Mouse (Mus musculus) CH12.LX (cell line): Measurements from ENCODE around the gene Itga6. TPM values are rescaled to one million over a fixed set of nuclear protein-coding genes. Genes with fewer than 3 reads are reported as not detected.
A peak's percentile ranks its signal among the peaks of the same experiment; 100 is the strongest.

Experiments used
- DNase-seq: peaks from one replicate; pipeline ENCODE4 v3.0.0-alpha.2; 2013; ENCODE audit errors: extremely low read depth
- H3K27ac ChIP-seq: 2 replicates; pipeline ENCODE4 v1.5.1; 2012; ENCODE audit warnings: low read depth, mild to moderate bottlenecking, control low read depth, moderate library complexity; ENCODE audit not compliant: insufficient read depth
- H3K27me3 ChIP-seq: replicated peaks from 2 replicates; pipeline ENCODE3; 2012; ENCODE audit warnings: inconsistent platforms
- H3K36me3 ChIP-seq, 2 experiments: replicated peaks in 1 of 2; 2 replicates each; pipeline versions ENCODE3 to v1.6.1; 2012; ENCODE audit warnings: inconsistent platforms in 1 of 2, low read length in 1 of 2, mild to moderate bottlenecking in 1 of 2, mixed read lengths in 1 of 2, moderate library complexity in 1 of 2; ENCODE audit not compliant: control insufficient read depth in 1 of 2, insufficient read depth in 1 of 2
- H3K4me1 ChIP-seq, 2 experiments: 2 replicates each; pipeline ENCODE4 v1.6.1; 2012; ENCODE audit warnings: inconsistent platforms in 1 of 2, moderate library complexity in 1 of 2; ENCODE audit not compliant: insufficient read depth in 2 of 2, control insufficient read depth in 1 of 2
- H3K4me2 ChIP-seq: 2 replicates; pipeline ENCODE4 v1.6.1; 2012; ENCODE audit warnings: low read depth, mild to moderate bottlenecking, control low read depth; ENCODE audit not compliant: poor library complexity, insufficient read depth, severe bottlenecking
- H3K4me3 ChIP-seq, 3 experiments: fragments of 150-350 bp in 1 of 3; sonication (generic) in 1 of 3; replicated peaks in 1 of 3; 2 replicates each; pipeline versions ENCODE3 to v1.5.1; 2011 to 2012; ENCODE audit warnings: low read depth in 2 of 3, low read length in 2 of 3, mild to moderate bottlenecking in 2 of 3, moderate library complexity in 2 of 3, control low read depth in 1 of 3, improper control_type of control experiment in 1 of 3, inconsistent platforms in 1 of 3, mixed read lengths in 1 of 3; ENCODE audit not compliant: poor library complexity in 1 of 3
- H3K79me2 ChIP-seq: replicated peaks from 2 replicates; pipeline ENCODE4 v1.6.1; 2012; ENCODE audit warnings: mild to moderate bottlenecking, moderate library complexity; ENCODE audit not compliant: control insufficient read depth, poor library complexity, insufficient read depth, severe bottlenecking; ENCODE audit errors: extremely low read depth
- H3K9ac ChIP-seq: 2 replicates; pipeline ENCODE4 v1.6.1; 2012; ENCODE audit warnings: low read depth, mild to moderate bottlenecking, control low read depth, moderate library complexity; ENCODE audit not compliant: insufficient read depth
- H3K9me3 ChIP-seq: replicated peaks from 2 replicates; pipeline ENCODE3; 2012; ENCODE audit warnings: low read length, inconsistent platforms, mixed read lengths
- BHLHE40 ChIP-seq: IDR thresholded peaks from 2 replicates; pipeline ENCODE4 v1.6.1; 2011; ENCODE audit warnings: mild to moderate bottlenecking, low read depth, low read length, improper control_type of control experiment
- CHD1 ChIP-seq: IDR thresholded peaks from 2 replicates; pipeline ENCODE4 v1.6.1; 2012; ENCODE audit warnings: low read depth, low read length, improper control_type of control experiment, inconsistent platforms
- CTCF ChIP-seq, 2 experiments: IDR thresholded peaks in 1 of 2; conservative IDR thresholded peaks in 1 of 2; 2 replicates each; pipeline ENCODE4 v1.5.1; 2011 to 2012; ENCODE audit warnings: low read depth in 2 of 2, low read length in 2 of 2, improper control_type of control experiment in 1 of 2, inconsistent platforms in 1 of 2, mild to moderate bottlenecking in 1 of 2, moderate library complexity in 1 of 2
- E2F4 ChIP-seq: IDR thresholded peaks from 2 replicates; pipeline ENCODE4 v1.6.1; 2011; ENCODE audit warnings: low read depth, low read length, improper control_type of control experiment; ENCODE audit not compliant: insufficient replicate concordance
- EP300 ChIP-seq: IDR thresholded peaks from 2 replicates; pipeline ENCODE4 v1.6.1; 2011; ENCODE audit warnings: low read length, improper control_type of control experiment
- ETS1 ChIP-seq: conservative IDR thresholded peaks from 2 replicates; pipeline ENCODE4 v1.6.1; 2012; ENCODE audit warnings: low read depth, mild to moderate bottlenecking, inconsistent platforms, low read length, improper control_type of control experiment, moderate library complexity
- GABPA ChIP-seq: IDR thresholded peaks from 2 replicates; pipeline ENCODE4 v1.6.1; 2012; ENCODE audit warnings: low read depth, low read length, improper control_type of control experiment, inconsistent platforms; ENCODE audit not compliant: insufficient replicate concordance
- HCFC1 ChIP-seq: IDR thresholded peaks from 2 replicates; pipeline ENCODE4 v1.6.1; 2012; ENCODE audit warnings: low read depth, mild to moderate bottlenecking, inconsistent platforms, low read length, improper control_type of control experiment
- IRF4 ChIP-seq: IDR thresholded peaks from 2 replicates; pipeline ENCODE4 v1.6.1; 2014; ENCODE audit warnings: low read depth, mild to moderate bottlenecking, inconsistent platforms, low read length, improper control_type of control experiment
- JUN ChIP-seq: IDR thresholded peaks from 2 replicates; pipeline ENCODE4 v1.6.1; 2011; ENCODE audit warnings: low read depth, mild to moderate bottlenecking, low read length, improper control_type of control experiment, moderate library complexity; ENCODE audit not compliant: insufficient read depth
- JUND ChIP-seq: conservative IDR thresholded peaks from 2 replicates; pipeline ENCODE4 v1.6.1; 2011; ENCODE audit warnings: low read depth, low read length, improper control_type of control experiment
- KAT2A ChIP-seq: IDR thresholded peaks from 2 replicates; pipeline ENCODE4 v1.6.1; 2012; ENCODE audit warnings: low read length, improper control_type of control experiment, inconsistent platforms; ENCODE audit not compliant: insufficient replicate concordance
- MAFK ChIP-seq: IDR thresholded peaks from 2 replicates; pipeline ENCODE4 v1.6.1; 2011; ENCODE audit warnings: low read length, improper control_type of control experiment; ENCODE audit not compliant: insufficient replicate concordance
- MAX ChIP-seq: IDR thresholded peaks from 2 replicates; pipeline ENCODE4 v1.6.1; 2011; ENCODE audit warnings: low read length, improper control_type of control experiment
- MAZ ChIP-seq: IDR thresholded peaks from 2 replicates; pipeline ENCODE4 v1.6.1; 2012; ENCODE audit warnings: low read depth, mild to moderate bottlenecking, inconsistent platforms, low read length, improper control_type of control experiment, moderate library complexity
- MEF2A ChIP-seq: IDR thresholded peaks from 2 replicates; pipeline ENCODE4 v1.6.1; 2014; ENCODE audit warnings: low read depth, mild to moderate bottlenecking, inconsistent platforms, low read length, improper control_type of control experiment, borderline replicate concordance
- MYC ChIP-seq: IDR thresholded peaks from 2 replicates; pipeline ENCODE4 v1.6.1; 2011; ENCODE audit warnings: low read depth, mild to moderate bottlenecking, improper control_type of control experiment, low read length
- NELFE ChIP-seq: IDR thresholded peaks from 2 replicates; pipeline ENCODE4 v1.6.1; 2011; ENCODE audit warnings: low read depth, low read length, improper control_type of control experiment
- PAX5 ChIP-seq: IDR thresholded peaks from 2 replicates; pipeline ENCODE4 v1.6.1; 2012; ENCODE audit warnings: low read length, inconsistent platforms, mixed read lengths
- POLR2A ChIP-seq: IDR thresholded peaks from 2 replicates; pipeline ENCODE4 v1.6.1; 2011; ENCODE audit warnings: low read depth, mild to moderate bottlenecking, improper control_type of control experiment, low read length
- POLR2AphosphoS2 ChIP-seq: IDR thresholded peaks from 2 replicates; pipeline ENCODE4 v1.6.1; 2011; ENCODE audit warnings: low read depth, low read length, improper control_type of control experiment
- RAD21 ChIP-seq: IDR thresholded peaks from 2 replicates; pipeline ENCODE4 v1.6.1; 2011; ENCODE audit warnings: low read depth, mild to moderate bottlenecking, low read length, improper control_type of control experiment, moderate library complexity
- SMC3 ChIP-seq: IDR thresholded peaks from 2 replicates; pipeline ENCODE4 v1.6.1; 2011; ENCODE audit warnings: low read depth, low read length, improper control_type of control experiment
- TBP ChIP-seq: conservative IDR thresholded peaks from 2 replicates; pipeline ENCODE4 v1.6.1; 2011; ENCODE audit warnings: low read depth, low read length, improper control_type of control experiment
- TCF12 ChIP-seq: IDR thresholded peaks from 2 replicates; pipeline ENCODE4 v1.6.1; 2014; ENCODE audit warnings: low read depth, mild to moderate bottlenecking, inconsistent platforms, low read length, improper control_type of control experiment
- UBTF ChIP-seq: IDR thresholded peaks from 2 replicates; pipeline ENCODE4 v1.6.1; 2012; ENCODE audit warnings: low read depth, mild to moderate bottlenecking, inconsistent platforms, low read length, improper control_type of control experiment, moderate library complexity
- USF1 ChIP-seq: IDR thresholded peaks from 2 replicates; pipeline ENCODE4 v1.6.1; 2014; ENCODE audit warnings: low read depth, mild to moderate bottlenecking, inconsistent platforms, low read length, improper control_type of control experiment
- USF2 ChIP-seq: conservative IDR thresholded peaks from 2 replicates; pipeline ENCODE4 v1.6.1; 2011; ENCODE audit warnings: low read depth, low read length, improper control_type of control experiment
- ZC3H11A ChIP-seq: IDR thresholded peaks from 2 replicates; pipeline ENCODE4 v1.6.1; 2012; ENCODE audit warnings: low read depth, mild to moderate bottlenecking, inconsistent platforms, low read length, improper control_type of control experiment
- ZKSCAN1 ChIP-seq: IDR thresholded peaks from 2 replicates; pipeline ENCODE4 v1.6.1; 2012; ENCODE audit warnings: low read depth, inconsistent platforms, low read length, improper control_type of control experiment, borderline replicate concordance
- ZMIZ1 ChIP-seq: IDR thresholded peaks from 2 replicates; pipeline ENCODE4 v1.6.1; 2012; ENCODE audit warnings: low read depth, mild to moderate bottlenecking, inconsistent platforms, low read length, improper control_type of control experiment
- ZNF384 ChIP-seq: IDR thresholded peaks from 2 replicates; pipeline ENCODE4 v1.6.1; 2012; ENCODE audit warnings: low read depth, low read length, improper control_type of control experiment, inconsistent platforms
- dilution Hi-C: fragments of 300-500 bp; cut with MboI; formaldehyde crosslinking; loops from 2 replicates; pipeline ENCODE4 v1.14.3; 2020; ENCODE audit warnings: low sequenced_read_pairs; ENCODE audit not compliant: extremely low pct_unique_long_range_greater_than_20kb, extremely low pct_ligation_motif_present
- in situ Hi-C: fragments of 300-500 bp; cut with MboI; formaldehyde crosslinking; loops from 3 replicates; pipeline ENCODE4 v1.14.3; 2019; ENCODE audit warnings: low sequenced_read_pairs, low pct_ligation_motif_present, low pct_unique_long_range_greater_than_20kb, mixed read lengths
- polyA plus RNA-seq: library from polyadenylated mRNA; unstranded; fragments of >175 nt; gene quantifications from 2 replicates; pipeline ENCODE4 v1.2.1, GENCODE M21; 2012; ENCODE audit warnings: low read depth; ENCODE audit not compliant: insufficient read length
- total RNA-seq, 2 experiments: library from RNA; depleted of rRNA; stranded (reverse); fragments of 300-350 nt in 1 of 2; fragments of >200 nt in 1 of 2; gene quantifications; 2 replicates each; pipeline ENCODE4 v1.2.3; 2012 to 2014

Gene Itga6
- total and polyA plus RNA-seq, 3 experiments = 6.1 to 13.9 (median 10.9) TPM

DNA sequence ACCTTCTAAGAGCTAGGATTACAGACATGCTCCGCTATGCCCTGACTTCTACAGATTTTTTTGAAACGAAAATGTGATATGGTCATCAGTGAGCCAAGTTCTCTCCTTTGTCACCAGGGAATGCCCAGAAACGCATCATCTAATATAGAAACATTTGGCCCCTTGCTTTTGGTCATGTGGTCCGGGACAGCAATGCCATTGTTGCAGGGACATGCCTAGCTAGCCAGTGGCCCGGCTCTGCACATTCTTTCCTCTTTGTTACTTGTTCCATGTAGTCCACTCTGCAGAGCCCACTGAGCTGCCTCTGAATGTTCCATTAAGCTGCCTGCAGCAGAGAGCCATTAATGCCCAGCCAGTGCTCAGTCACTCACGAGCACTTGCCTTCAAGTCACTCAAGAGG is 34.6 kb downstream of the Itga6 start:
- TF ChIP-seq MAX (no peak), HCFC1 (no peak), MYC (no peak), ZKSCAN1 (no peak), MAFK (no peak), RAD21 (no peak), SMC3 (no peak), USF2 (no peak), ZMIZ1 (no peak), E2F4 (no peak), NELFE (no peak), PAX5 (no peak), EP300 (no peak)
- no peaks in the 10 kb centered on the region for H3K36me3 ChIP-seq
- no peaks in the 10 kb centered on the region for H3K9me3 ChIP-seq
- no peak for DNase-seq
- H3K27me3 ChIP-seq = no peaks in the 10 kb centered on the region
- no peak overlapping the region for H3K4me3 ChIP-seq
- no peaks in the 10 kb centered on the region for H3K79me2 ChIP-seq
- H3K4me2 ChIP-seq = no peak overlapping the region
- H3K27ac ChIP-seq = no peak overlapping the region
- in situ Hi-C loops (no loop called here), dilution Hi-C loops (no loop called here)
- H3K9ac ChIP-seq = no peak overlapping the region
- peaks cover 0 to 4% of the 10 kb centered on the region in 2 experiments; a peak in 2 of 4 replicates for H3K4me1 ChIP-seq

DNA sequence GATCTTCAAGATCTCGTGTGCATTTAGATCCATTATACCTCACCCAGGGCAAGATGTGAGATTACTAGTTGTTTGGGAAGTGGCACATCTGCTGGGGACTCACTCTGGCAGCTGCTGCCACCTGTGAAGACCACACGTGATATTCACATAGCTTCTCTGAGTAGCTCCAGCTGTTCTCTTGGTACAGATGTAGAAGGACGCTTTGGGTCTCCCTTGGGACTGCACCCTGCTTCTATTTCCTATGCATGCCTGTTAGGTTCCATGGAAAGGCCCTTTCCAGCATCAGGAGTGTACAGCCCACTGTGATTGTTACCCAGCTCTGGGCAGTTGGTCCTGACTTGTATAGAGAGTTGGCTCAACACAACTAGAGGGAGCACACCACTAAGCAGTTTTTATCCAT is 39.8 kb downstream of the Itga6 start:
- Histone ChIP-seq H3K36me3 (no peaks in the 10 kb centered on the region), H3K9ac (no peak overlapping the region), H3K79me2 (no peaks in the 10 kb centered on the region), H3K27me3 (peaks cover 4% of the 10 kb centered on the region), H3K4me3 (no peak overlapping the region), H3K27ac (no peak overlapping the region), H3K4me2 (no peak overlapping the region), H3K4me1 (peaks cover 4 to 23% of the 10 kb centered on the region in 2 experiments; a peak in 3 of 4 replicates), H3K9me3 (no peaks in the 10 kb centered on the region)
- in situ Hi-C loops (no loop called here), dilution Hi-C loops (no loop called here)
- DNase-seq = peak; percentile 63
- TF ChIP-seq EP300 (peak; percentile 31), MEF2A (0 out of 2 replicates have a peak, but pooled peaks have one; percentile 28), ZKSCAN1 (no peak), UBTF (no peak), JUND (no peak), ZNF384 (no peak), PAX5 (no peak), MAZ (no peak), ETS1 (peak; percentile 90), RAD21 (no peak), USF1 (no peak), BHLHE40 (peak; percentile 91), KAT2A (no peak), TBP (no peak), E2F4 (no peak), IRF4 (no peak), GABPA (no peak), ZC3H11A (no peak), ZMIZ1 (no peak), HCFC1 (no peak), TCF12 (peak; percentile 85), SMC3 (no peak), CTCF (conservative IDR thresholded peaks at IDR 0.05 in 1 of 2, IDR thresholded peaks at IDR 0.05 in 1 of 2; ENCODE audit: low read depth in 2 of 2, low read length in 2 of 2) (no peak), POLR2A (no peak), POLR2AphosphoS2 (no peak), MAFK (no peak), MYC (no peak), CHD1 (no peak), JUN (no peak)
